12 mouse cellular contexts compared by ENCODE assay signal in the genomic region with DNA sequence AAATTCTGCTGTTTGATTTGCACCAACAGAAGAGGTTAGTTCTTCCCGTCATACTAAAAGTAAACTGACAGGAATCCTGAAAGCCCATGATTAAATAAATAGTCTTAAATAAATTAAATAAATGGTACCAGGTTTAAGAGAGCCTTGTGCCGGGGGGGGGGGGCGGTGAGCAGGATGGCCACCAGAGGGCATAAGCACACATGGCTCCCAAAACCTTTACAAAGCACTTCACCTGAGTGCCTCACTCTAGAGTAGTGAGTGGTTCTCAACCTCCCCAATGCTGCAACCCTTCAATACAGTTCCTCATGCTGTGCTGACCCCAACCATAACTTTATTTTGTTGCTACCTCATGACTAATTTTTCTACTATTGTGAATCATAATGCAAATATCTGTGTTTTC. TPM values are rescaled to one million over a fixed set of nuclear protein-coding genes. Genes with fewer than 3 reads are reported as not detected.
DNase-seq lines count a peak whose midpoint lies in the region; ATAC-seq and TF ChIP-seq lines count a peak whose summit lies in the region.
"Had no signal": no experiment of that assay in that cellular context is flagged by ENCODE, and none has a peak within 500 bp of the region (broad histone marks: within the 10 kb centered on the region; RNA-seq: fewer than 3 reads in every experiment).

No protein-coding gene starts in this region.

- no peak overlapping the region for H3K4me3 ChIP-seq in intestine, postnatal 0 days (ENCODE audit: low read depth, low read length)
- H3K4me3 ChIP-seq in intestine, embryonic 15.5 days (replicated peaks) = no peak overlapping the region
- H3K4me3 ChIP-seq in cortical plate, adult 2 months (ENCODE audit: insufficient read depth, low read length) = no peak overlapping the region
- H3K4me3 ChIP-seq: hindbrain, embryonic 15.5 days; limb, embryonic 10.5 days had no signal

- TF ChIP-seq CTCF in intestine, postnatal 0 days (IDR thresholded peaks at IDR 0.05; ENCODE audit: low read depth) = peak; percentile 56
- TF ChIP-seq CTCF in cortical plate, adult 2 months (IDR thresholded peaks at IDR 0.05; ENCODE audit: extremely low read depth, insufficient read depth, low read length) = peak; percentile 27; the same call in 1 of the 2 replicates

- TF ChIP-seq POLR2A in cortical plate, adult 2 months (IDR thresholded peaks at IDR 0.05; ENCODE audit: extremely low read depth, insufficient read depth, low read length) = no peak

- peaks cover 18% of the 10 kb centered on the region for H3K36me3 ChIP-seq in intestine, postnatal 0 days (ENCODE audit: control insufficient read depth, insufficient read depth)
- H3K36me3 ChIP-seq in intestine, embryonic 15.5 days = 0 out of 2 replicates have a peak, but pooled peaks cover 7% of the 10 kb centered on the region

- no peaks in the 10 kb centered on the region for H3K27me3 ChIP-seq in intestine, postnatal 0 days (replicated peaks; ENCODE audit: control insufficient read depth, insufficient read depth, low read length)
- H3K27me3 ChIP-seq in intestine, embryonic 15.5 days (replicated peaks) = no peaks in the 10 kb centered on the region
- H3K27me3 ChIP-seq: hindbrain, embryonic 15.5 days had no signal

- 76% methylated on average over 1 of the region's 3 CpGs for WGBS in intestine, postnatal 0 days
- 23% methylated on average over 3 of the region's 3 CpGs for WGBS in intestine, embryonic 15.5 days

- no peak overlapping the region for H3K4me2 ChIP-seq in intestine, postnatal 0 days (replicated peaks; ENCODE audit: low read depth)
- no peak overlapping the region for H3K4me2 ChIP-seq in intestine, embryonic 15.5 days (replicated peaks)
- H3K4me2 ChIP-seq: hindbrain, embryonic 15.5 days had no signal

- no peak for ATAC-seq in intestine, postnatal 0 days
- ATAC-seq in intestine, embryonic 15.5 days = no peak
- no peak for ATAC-seq in cerebellum, adult (ENCODE audit: insufficient number of reproducible peaks, low FRiP score, low TSS enrichment)

- peak; percentile 21 for DNase-seq in 3T3-L1 (ENCODE audit: low read depth, low spot score)
- peak; percentile 28 for DNase-seq in A20 (ENCODE audit: low read depth, low spot score)
- DNase-seq in urinary bladder, postnatal 10 days (ENCODE audit: low spot score) = no peak
- DNase-seq: heart, adult 18-20 months; kidney, postnatal 4 days had no signal

- no peaks in the 10 kb centered on the region for H3K9me3 ChIP-seq in intestine, postnatal 0 days (ENCODE audit: control insufficient read depth)
- no peaks in the 10 kb centered on the region for H3K9me3 ChIP-seq in intestine, embryonic 15.5 days
- H3K9me3 ChIP-seq: hindbrain, embryonic 15.5 days; limb, embryonic 10.5 days had no signal

- H3K4me1 ChIP-seq in intestine, postnatal 0 days (replicated peaks; ENCODE audit: control insufficient read depth, insufficient read depth, low read length) = no peaks in the 10 kb centered on the region
- no peaks in the 10 kb centered on the region for H3K4me1 ChIP-seq in intestine, embryonic 15.5 days (replicated peaks)
- peaks cover 3% of the 10 kb centered on the region for H3K4me1 ChIP-seq in cortical plate, adult 2 months (ENCODE audit: control insufficient read depth, insufficient read depth, low read length)
- H3K4me1 ChIP-seq: hindbrain, embryonic 15.5 days; limb, embryonic 10.5 days had no signal

- no peak overlapping the region for H3K9ac ChIP-seq in intestine, postnatal 0 days (ENCODE audit: low read depth, low read length)
- H3K9ac ChIP-seq in intestine, embryonic 15.5 days = no peak overlapping the region
- H3K9ac ChIP-seq: hindbrain, embryonic 15.5 days had no signal

- H3K27ac ChIP-seq in intestine, postnatal 0 days (ENCODE audit: low read depth, low read length) = no peak overlapping the region
- H3K27ac ChIP-seq in intestine, embryonic 15.5 days = no peak overlapping the region
- H3K27ac ChIP-seq in cortical plate, adult 2 months (ENCODE audit: insufficient read depth, low read length) = no peak overlapping the region
- H3K27ac ChIP-seq: hindbrain, embryonic 15.5 days; limb, embryonic 10.5 days; macrophage had no signal

RNA-seq across cellular contexts. Expression of a gene that starts 15.7 kb away (rescaled TPM):
- 9.1 and 9.6 TPM in 2 replicates for polyA plus RNA-seq in intestine, postnatal 0 days (2015; fragmentation: Nextera tagmentation; extraction: Ambion mirVana)
- 45.1 and 47.9 TPM in 2 replicates for polyA plus RNA-seq in intestine, embryonic 15.5 days (2015; fragmentation: Nextera tagmentation; extraction: Ambion mirVana)
- 20.3 and 21.4 TPM in 2 replicates for polyA plus RNA-seq in cortical plate, adult 2 months (2012; rRNA removed)

RNA-seq across cellular contexts. Expression of a gene that starts 15.8 kb away (rescaled TPM):
- 3.2 and 3.3 TPM in 2 replicates for polyA plus RNA-seq in intestine, postnatal 0 days (2015; fragmentation: Nextera tagmentation; extraction: Ambion mirVana)
- polyA plus RNA-seq in intestine, embryonic 15.5 days (2015; fragmentation: Nextera tagmentation; extraction: Ambion mirVana) = 10.1 and 10.2 TPM in 2 replicates
- polyA plus RNA-seq in cortical plate, adult 2 months (2012; rRNA removed) = 0.26 and 0.75 TPM in 2 replicates
